Mouse (Mus musculus): ENCODE measurements at regions not wholly inside any gene's neighbourhood (a gene's known extent, or its start where the extent isn't known, plus 50 kb on each side); places are given as distances from the start of the nearest gene placed in this dataset.

- Histone ChIP-seq H3K4me3 (ENCODE audit: control insufficient read depth in 1 of 2, insufficient read depth in 1 of 2, low read depth in 1 of 2, low read length in 2 of 2) (no peak overlapping the region), H3K36me3 (ENCODE audit: control insufficient read depth, insufficient read depth, low read length) (no peaks in the 10 kb centered on the region), H3K4me2 (ENCODE audit: low read length) (no peak overlapping the region), H3K27ac (replicated peaks in 1 of 2; ENCODE audit: control insufficient read depth in 1 of 2, insufficient read depth in 1 of 2, low read depth in 2 of 2, low read length in 2 of 2) (no peak overlapping the region), H3K9me3 (ENCODE audit: control insufficient read depth, low read length) (no peaks in the 10 kb centered on the region), H3K4me1 (ENCODE audit: control insufficient read depth in 2 of 2, insufficient read depth in 2 of 2, low read length in 2 of 2) (peaks cover 2 to 3% of the 10 kb centered on the region in 2 experiments; a peak in 3 of 4 replicates), H3K9ac (ENCODE audit: low read length) (no peak overlapping the region), H3K27me3 (ENCODE audit: control insufficient read depth, insufficient read depth, low read length) (no peaks in the 10 kb centered on the region)
- 48% methylated on average over 5 of the region's 5 CpGs for WGBS
- no peak for ATAC-seq (ENCODE audit: insufficient number of reproducible peaks, insufficient read depth, low FRiP score, low read depth)
Observed at GRCm38 (mm10) chr3:9884691-9885354, 203.1 kb upstream of the Gm9833 start.

GRCm38 (mm10) chr3:9885565-9885964, 202.3 kb upstream of the Gm9833 start:
- no peak for ATAC-seq (ENCODE audit: insufficient number of reproducible peaks, insufficient read depth, low FRiP score, low read depth)
- H3K4me1 ChIP-seq (ENCODE audit: control insufficient read depth in 2 of 2, insufficient read depth in 2 of 2, low read length in 2 of 2) = peaks cover 2 to 3% of the 10 kb centered on the region in 2 experiments; a peak in 3 of 4 replicates
- 60% methylated on average over 8 of the region's 8 CpGs for WGBS
- no peak overlapping the region for H3K27ac ChIP-seq (replicated peaks in 1 of 2; ENCODE audit: control insufficient read depth in 1 of 2, insufficient read depth in 1 of 2, low read depth in 2 of 2, low read length in 2 of 2)
- H3K4me3 ChIP-seq (ENCODE audit: control insufficient read depth in 1 of 2, insufficient read depth in 1 of 2, low read depth in 1 of 2, low read length in 2 of 2) = no peak overlapping the region
- H3K4me2 ChIP-seq (ENCODE audit: low read length) = no peak overlapping the region
- H3K9me3 ChIP-seq (ENCODE audit: control insufficient read depth, low read length) = no peaks in the 10 kb centered on the region
- H3K9ac ChIP-seq (ENCODE audit: low read length) = no peak overlapping the region
- H3K36me3 ChIP-seq (ENCODE audit: control insufficient read depth, insufficient read depth, low read length) = no peaks in the 10 kb centered on the region
- H3K27me3 ChIP-seq (ENCODE audit: control insufficient read depth, insufficient read depth, low read length) = no peaks in the 10 kb centered on the region

- Histone ChIP-seq H3K4me2 (ENCODE audit: low read length) (no peak overlapping the region), H3K27ac (replicated peaks in 1 of 2; ENCODE audit: control insufficient read depth in 1 of 2, insufficient read depth in 1 of 2, low read depth in 2 of 2, low read length in 2 of 2) (no peak overlapping the region), H3K27me3 (ENCODE audit: control insufficient read depth, insufficient read depth, low read length) (no peaks in the 10 kb centered on the region), H3K36me3 (ENCODE audit: control insufficient read depth, insufficient read depth, low read length) (no peaks in the 10 kb centered on the region), H3K9me3 (ENCODE audit: control insufficient read depth, low read length) (no peaks in the 10 kb centered on the region), H3K9ac (ENCODE audit: low read length) (no peak overlapping the region), H3K4me1 (ENCODE audit: control insufficient read depth in 2 of 2, insufficient read depth in 2 of 2, low read length in 2 of 2) (peaks cover 2 to 3% of the 10 kb centered on the region in 2 experiments; a peak in 3 of 4 replicates), H3K4me3 (ENCODE audit: control insufficient read depth in 1 of 2, insufficient read depth in 1 of 2, low read depth in 1 of 2, low read length in 2 of 2) (no peak overlapping the region)
- 84% methylated on average over 4 of the region's 4 CpGs for WGBS
- ATAC-seq (ENCODE audit: insufficient number of reproducible peaks, insufficient read depth, low FRiP score, low read depth) = no peak
Observed at GRCm38 (mm10) chr3:9886077-9886476, 201.8 kb upstream of the Gm9833 start.

GRCm38 (mm10) chr3:9886765-9887626, 200.9 kb upstream of the Gm9833 start:
- H3K27ac ChIP-seq (replicated peaks in 1 of 2; ENCODE audit: control insufficient read depth in 1 of 2, insufficient read depth in 1 of 2, low read depth in 2 of 2, low read length in 2 of 2) = no peak overlapping the region
- WGBS = 66% methylated on average over 10 of the region's 10 CpGs

GRCm38 (mm10) chr3:9887627-9887994, 200.3 kb upstream of the Gm9833 start:
- H3K36me3 ChIP-seq (ENCODE audit: control insufficient read depth, insufficient read depth, low read length) = no peaks in the 10 kb centered on the region
- no peaks in the 10 kb centered on the region for H3K9me3 ChIP-seq (ENCODE audit: control insufficient read depth, low read length)
- H3K4me1 ChIP-seq (ENCODE audit: control insufficient read depth in 2 of 2, insufficient read depth in 2 of 2, low read length in 2 of 2) = peaks cover 2 to 3% of the 10 kb centered on the region in 2 experiments; a peak in 3 of 4 replicates
- no peak overlapping the region for H3K4me2 ChIP-seq (ENCODE audit: low read length)
- H3K4me3 ChIP-seq (ENCODE audit: control insufficient read depth in 1 of 2, insufficient read depth in 1 of 2, low read depth in 1 of 2, low read length in 2 of 2) = no peak overlapping the region
- WGBS = 72% methylated on average over 2 of the region's 2 CpGs
- no peak for ATAC-seq (ENCODE audit: insufficient number of reproducible peaks, insufficient read depth, low FRiP score, low read depth)
- no peak overlapping the region for H3K9ac ChIP-seq (ENCODE audit: low read length)
- H3K27ac ChIP-seq (replicated peaks in 1 of 2; ENCODE audit: control insufficient read depth in 1 of 2, insufficient read depth in 1 of 2, low read depth in 2 of 2, low read length in 2 of 2) = no peak overlapping the region
- no peaks in the 10 kb centered on the region for H3K27me3 ChIP-seq (ENCODE audit: control insufficient read depth, insufficient read depth, low read length)

More at GRCm38 (mm10) chr3:9886765-9887626, 200.9 kb upstream of the Gm9833 start:
- Histone ChIP-seq H3K27me3 (ENCODE audit: control insufficient read depth, insufficient read depth, low read length) (no peaks in the 10 kb centered on the region), H3K9me3 (ENCODE audit: control insufficient read depth, low read length) (no peaks in the 10 kb centered on the region), H3K4me1 (ENCODE audit: control insufficient read depth in 2 of 2, insufficient read depth in 2 of 2, low read length in 2 of 2) (peaks cover 2 to 3% of the 10 kb centered on the region in 2 experiments; a peak in 3 of 4 replicates), H3K4me3 (ENCODE audit: control insufficient read depth in 1 of 2, insufficient read depth in 1 of 2, low read depth in 1 of 2, low read length in 2 of 2) (no peak overlapping the region), H3K4me2 (ENCODE audit: low read length) (no peak overlapping the region), H3K9ac (ENCODE audit: low read length) (no peak overlapping the region), H3K36me3 (ENCODE audit: control insufficient read depth, insufficient read depth, low read length) (no peaks in the 10 kb centered on the region)
- 0 out of 2 replicates have a peak, but pooled peaks have one; percentile 39 for ATAC-seq (ENCODE audit: insufficient number of reproducible peaks, insufficient read depth, low FRiP score, low read depth)

- H3K27me3 ChIP-seq (ENCODE audit: control insufficient read depth, insufficient read depth, low read length) = no peaks in the 10 kb centered on the region
- 81% methylated on average over 5 of the region's 5 CpGs for WGBS
- H3K9me3 ChIP-seq (ENCODE audit: control insufficient read depth, low read length) = no peaks in the 10 kb centered on the region
- no peak overlapping the region for H3K4me2 ChIP-seq (ENCODE audit: low read length)
- H3K4me3 ChIP-seq (ENCODE audit: control insufficient read depth in 1 of 2, insufficient read depth in 1 of 2, low read depth in 1 of 2, low read length in 2 of 2) = no peak overlapping the region
- no peak for ATAC-seq (ENCODE audit: insufficient number of reproducible peaks, insufficient read depth, low FRiP score, low read depth)
- no peak overlapping the region for H3K9ac ChIP-seq (ENCODE audit: low read length)
- no peaks in the 10 kb centered on the region for H3K36me3 ChIP-seq (ENCODE audit: control insufficient read depth, insufficient read depth, low read length)
- H3K4me1 ChIP-seq (ENCODE audit: control insufficient read depth in 2 of 2, insufficient read depth in 2 of 2, low read length in 2 of 2) = peaks cover 2 to 3% of the 10 kb centered on the region in 2 experiments; a peak in 3 of 4 replicates
- no peak overlapping the region for H3K27ac ChIP-seq (replicated peaks in 1 of 2; ENCODE audit: control insufficient read depth in 1 of 2, insufficient read depth in 1 of 2, low read depth in 2 of 2, low read length in 2 of 2)
Observed at GRCm38 (mm10) chr3:9888051-9888450, 199.9 kb upstream of the Gm9833 start.

GRCm38 (mm10) chr3:9892884-9893494, 194.9 kb upstream of the Gm9833 start:
- Histone ChIP-seq H3K27ac (replicated peaks in 1 of 2; ENCODE audit: control insufficient read depth in 1 of 2, insufficient read depth in 1 of 2, low read depth in 2 of 2, low read length in 2 of 2) (no peak overlapping the region), H3K36me3 (ENCODE audit: control insufficient read depth, insufficient read depth, low read length) (no peaks in the 10 kb centered on the region), H3K9ac (ENCODE audit: low read length) (no peak overlapping the region), H3K4me1 (ENCODE audit: control insufficient read depth in 2 of 2, insufficient read depth in 2 of 2, low read length in 2 of 2) (no peaks in the 10 kb centered on the region), H3K9me3 (ENCODE audit: control insufficient read depth, low read length) (no peaks in the 10 kb centered on the region), H3K4me3 (ENCODE audit: control insufficient read depth in 1 of 2, insufficient read depth in 1 of 2, low read depth in 1 of 2, low read length in 2 of 2) (no peak overlapping the region), H3K27me3 (ENCODE audit: control insufficient read depth, insufficient read depth, low read length) (no peaks in the 10 kb centered on the region), H3K4me2 (ENCODE audit: low read length) (no peak overlapping the region)
- 84% methylated on average over 4 of the region's 4 CpGs for WGBS
- no peak for ATAC-seq (ENCODE audit: insufficient number of reproducible peaks, insufficient read depth, low FRiP score, low read depth)

Measured in heart, embryonic 14.5 days (tissue).